Mouse (Mus musculus) small intestine, adult 2 months (tissue): ENCODE data around the gene Suclg1.

Experiments used
- CTCF ChIP-seq: fragments of 200-500 bp; IDR thresholded peaks from 2 replicates; pipeline ENCODE4 v1.5.1; 2012; ENCODE audit warnings: low read depth, mild to moderate bottlenecking, control low read depth, inconsistent platforms, low read length, moderate library complexity, mixed read lengths; ENCODE audit not compliant: insufficient replicate concordance, insufficient read length; ENCODE audit errors: extremely low read depth
- POLR2A ChIP-seq: fragments of 200-500 bp; IDR thresholded peaks from 2 replicates; pipeline ENCODE4 v1.6.1; 2012; ENCODE audit warnings: low read depth, mild to moderate bottlenecking, control low read depth, inconsistent platforms, low read length, moderate library complexity

GRCm38 (mm10) chr6:73322306-73322705, 74.1 kb downstream of the Suclg1 start:
- no peak for TF ChIP-seq CTCF
- TF ChIP-seq POLR2A: no peak
